Mouse (Mus musculus): ENCODE measurements at regions not wholly inside any gene's neighbourhood (a gene's known extent, or its start where the extent isn't known, plus 50 kb on each side); places are given as distances from the start of the nearest gene placed in this dataset.

DNA sequence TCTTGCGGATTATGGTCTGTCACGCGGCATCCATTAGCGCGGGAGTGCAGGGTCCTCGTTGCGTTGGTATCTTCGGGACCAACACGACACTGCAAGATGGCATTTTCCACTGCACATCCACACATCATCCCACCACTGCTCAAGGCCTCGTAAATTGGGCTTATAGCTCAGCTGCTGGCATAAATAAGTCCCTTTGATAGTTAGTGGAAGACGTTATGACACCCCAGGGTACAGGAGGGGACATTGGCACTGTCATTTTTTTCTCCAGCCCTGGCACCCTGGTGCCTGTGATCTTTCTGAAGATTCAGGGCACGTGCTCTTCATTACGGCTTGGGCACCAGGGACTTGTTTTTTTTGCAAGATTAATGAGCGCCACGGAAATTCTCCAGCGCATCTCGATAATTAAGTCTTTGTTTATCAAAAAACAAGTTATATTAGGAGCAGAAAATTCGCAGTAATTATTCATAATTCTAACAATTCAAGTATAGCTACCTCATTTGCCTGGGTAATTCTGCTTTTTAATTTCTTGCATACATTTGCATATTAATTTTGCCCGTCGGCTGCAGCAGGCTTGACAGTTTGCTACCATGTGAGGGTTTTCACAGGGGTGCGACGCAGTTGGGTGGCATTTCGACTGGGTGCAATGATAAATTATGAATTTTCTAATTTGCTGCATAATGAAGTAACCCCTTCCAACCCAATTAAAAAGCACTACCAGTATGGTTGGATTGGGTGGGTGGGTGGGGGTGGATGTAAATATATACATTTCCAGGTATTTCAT lies 119.1 kb downstream of the Vrk1 start:
- no peak for DNase-seq

DNA sequence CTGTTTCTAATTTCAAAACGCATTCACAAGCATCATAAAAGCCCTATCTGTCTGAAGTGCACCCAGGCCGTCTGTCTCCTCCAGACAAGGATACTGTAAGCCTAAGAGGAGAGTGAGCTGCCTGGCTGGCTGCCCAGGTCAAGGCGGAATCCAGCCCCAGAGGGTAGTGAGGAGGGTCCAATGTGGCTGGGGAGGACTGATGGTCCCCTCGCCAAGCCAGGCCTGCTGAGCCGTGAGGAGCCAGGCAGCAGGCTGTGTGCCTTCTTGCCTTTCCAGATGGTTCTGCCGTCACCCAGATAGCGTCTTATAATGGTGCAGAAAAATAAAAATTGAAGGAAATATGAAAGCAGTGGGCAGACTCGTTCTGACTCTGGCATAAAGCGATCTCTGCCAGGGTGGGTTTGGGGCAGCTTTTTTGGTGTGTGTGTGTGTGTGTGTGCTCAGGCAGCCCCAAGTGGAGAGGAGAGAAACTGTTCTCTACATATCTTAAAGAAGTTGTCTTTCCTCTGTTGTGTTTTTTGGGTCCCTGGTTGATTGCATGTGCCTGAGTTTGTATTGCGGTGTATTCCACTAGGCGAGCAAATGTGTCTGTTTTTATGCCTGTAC lies 120.1 kb downstream of the Vrk1 start:
- no peak for DNase-seq

DNA sequence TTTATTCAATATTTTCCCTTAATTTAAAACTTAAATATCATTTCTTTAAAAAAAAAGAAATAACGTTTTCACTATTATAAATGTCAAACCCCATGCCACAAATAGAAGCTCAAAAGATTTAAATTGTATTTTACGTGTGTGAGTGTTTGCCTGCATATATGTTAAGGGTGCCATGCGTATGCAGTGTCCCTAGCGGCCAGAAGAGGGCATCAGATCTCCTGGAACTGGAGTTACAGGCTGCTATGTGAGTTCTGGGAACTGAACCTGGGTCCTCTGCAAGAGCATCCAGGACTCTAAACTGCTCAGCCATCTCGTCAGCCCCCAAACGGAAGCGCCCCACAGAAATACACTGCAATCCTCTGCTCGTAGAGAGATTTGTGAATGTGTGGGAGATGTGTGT lies 122.7 kb downstream of the Vrk1 start:
- DNase-seq = no peak

DNA sequence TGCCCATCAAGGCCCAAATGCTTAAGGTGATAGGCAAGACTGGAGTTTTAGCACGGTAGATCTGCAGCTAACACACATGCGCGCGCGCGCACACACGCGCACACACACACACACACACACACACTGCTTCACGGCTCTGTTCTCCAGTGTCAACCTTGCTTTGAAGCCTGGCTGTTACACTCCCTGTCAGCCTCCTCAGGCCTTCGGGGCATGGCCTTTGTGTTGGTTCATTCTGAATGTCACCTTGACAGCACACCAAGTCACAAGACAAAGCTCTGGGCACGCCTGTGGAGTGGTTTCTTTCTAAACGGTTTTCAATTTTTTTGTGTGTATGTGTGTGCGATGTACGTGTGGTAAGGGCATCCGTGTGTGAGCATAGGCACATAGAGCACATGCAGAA lies 128.4 kb downstream of the Vrk1 start:
- no peak for DNase-seq

DNA sequence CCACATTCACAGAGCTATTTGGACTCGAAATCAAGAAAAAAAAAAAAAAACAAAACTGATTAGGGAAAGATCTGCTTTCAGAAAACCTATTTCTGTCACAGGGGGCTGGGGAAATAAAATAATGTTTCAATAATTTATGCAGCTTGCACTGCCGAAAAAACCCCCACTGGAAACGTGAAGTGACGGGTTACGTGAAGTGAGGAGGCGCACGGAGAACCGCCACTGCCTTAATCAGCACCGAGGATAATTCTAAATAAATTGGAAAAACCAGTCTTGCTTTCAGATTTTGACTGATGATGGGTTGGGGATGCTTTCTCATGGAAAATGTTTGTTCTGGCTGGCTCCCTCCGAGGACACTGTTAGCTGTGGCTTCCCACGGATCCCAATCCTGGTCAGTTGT lies 129.5 kb downstream of the Vrk1 start:
- no peak for DNase-seq

DNA sequence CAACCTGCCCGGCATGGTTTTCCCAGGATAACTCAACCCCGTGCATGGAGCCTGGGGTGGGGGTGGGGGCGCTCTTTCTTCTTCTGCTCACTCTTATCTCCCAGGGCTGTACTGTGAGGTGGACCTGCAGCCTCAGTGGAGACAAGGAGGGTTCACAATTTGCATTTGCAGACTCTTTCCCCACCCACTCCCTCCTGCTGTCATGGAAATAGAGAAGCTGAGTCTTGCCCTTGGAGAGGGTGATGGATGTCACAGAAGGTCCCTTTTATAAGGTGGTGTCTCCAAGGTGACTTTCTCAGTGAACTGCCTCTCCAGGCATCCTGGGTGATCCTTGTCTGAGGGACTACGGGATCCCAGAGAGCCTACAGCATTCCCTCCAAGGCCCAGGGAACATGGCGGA lies 129.9 kb downstream of the Vrk1 start:
- DNase-seq = no peak

DNA sequence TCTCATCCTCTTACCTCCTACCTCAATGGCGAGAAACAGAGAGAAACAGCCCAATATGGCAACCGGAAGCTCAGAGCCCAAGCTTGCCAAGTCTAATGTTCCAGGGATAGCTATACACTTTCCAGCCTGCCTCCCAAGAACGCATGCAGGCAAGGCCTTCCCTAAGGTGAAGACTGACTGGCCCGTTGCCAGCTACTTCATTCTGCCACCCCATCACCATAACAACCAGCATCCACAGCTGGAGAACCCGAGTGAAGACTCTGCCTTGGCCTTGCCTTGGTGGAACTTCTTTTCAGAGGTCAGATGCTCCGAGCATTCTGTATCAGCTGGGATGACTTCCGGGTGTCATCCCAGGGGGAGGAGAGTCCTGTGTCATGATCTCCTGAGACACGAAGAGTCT lies 130.6 kb downstream of the Vrk1 start:
- DNase-seq = no peak

DNA sequence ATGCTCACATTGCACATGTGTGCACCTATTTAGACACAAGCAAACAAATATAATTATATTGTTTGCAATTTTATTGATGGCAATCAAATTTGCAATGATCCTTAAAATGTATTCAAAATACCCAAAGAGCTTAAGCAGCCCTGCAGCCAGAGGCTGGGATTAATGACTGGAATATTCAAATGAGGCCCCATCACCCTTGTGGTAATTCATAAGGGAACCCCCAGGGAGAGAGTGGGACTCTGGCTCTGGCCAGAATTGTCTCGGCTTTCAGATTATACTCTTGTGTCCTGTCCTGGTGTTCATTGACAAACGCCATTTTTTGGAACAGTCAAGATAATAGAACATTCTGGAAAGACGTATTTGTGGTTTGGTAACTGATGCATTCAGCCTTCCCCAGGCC lies 133.5 kb downstream of the Vrk1 start:
- no peak for DNase-seq

DNA sequence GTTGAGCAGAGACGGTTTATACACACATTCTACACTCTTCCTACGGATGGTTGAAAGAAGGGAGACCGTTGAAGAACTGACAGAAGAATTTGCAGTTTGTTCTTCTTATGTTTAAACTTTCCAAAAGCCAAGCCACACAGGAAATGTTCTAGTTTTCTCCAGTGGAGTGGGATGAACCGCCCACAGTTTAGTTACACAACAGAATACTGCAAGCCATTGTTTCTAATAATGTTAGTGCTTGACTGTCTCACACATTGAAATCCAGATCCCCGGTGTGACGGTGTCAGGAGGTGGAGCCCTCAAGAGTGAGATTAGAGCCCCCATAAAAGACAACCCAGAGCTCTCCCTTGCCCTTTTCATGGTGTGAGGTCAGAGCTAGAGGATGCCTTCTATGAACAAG lies 146.8 kb downstream of the Vrk1 start:
- DNase-seq = no peak

DNA sequence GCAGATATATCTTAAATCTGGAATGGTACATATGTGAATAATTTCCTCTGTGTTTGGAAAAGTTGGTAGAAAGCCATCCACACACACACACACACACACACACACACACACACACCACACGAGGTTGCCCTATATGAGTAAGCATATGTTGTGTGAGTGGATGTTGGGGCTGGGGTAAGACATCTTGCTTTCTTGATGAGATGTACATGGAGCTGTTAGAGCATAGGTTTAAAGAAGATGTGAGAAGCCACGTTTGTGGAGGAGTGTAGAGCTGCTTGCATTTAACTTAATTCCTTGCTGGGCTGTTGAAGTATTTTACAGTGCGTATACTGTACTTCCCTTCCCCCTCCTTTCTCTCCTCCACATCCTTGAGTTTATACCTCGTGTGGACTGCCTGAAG lies 147.8 kb downstream of the Vrk1 start:
- no peak for DNase-seq

DNA sequence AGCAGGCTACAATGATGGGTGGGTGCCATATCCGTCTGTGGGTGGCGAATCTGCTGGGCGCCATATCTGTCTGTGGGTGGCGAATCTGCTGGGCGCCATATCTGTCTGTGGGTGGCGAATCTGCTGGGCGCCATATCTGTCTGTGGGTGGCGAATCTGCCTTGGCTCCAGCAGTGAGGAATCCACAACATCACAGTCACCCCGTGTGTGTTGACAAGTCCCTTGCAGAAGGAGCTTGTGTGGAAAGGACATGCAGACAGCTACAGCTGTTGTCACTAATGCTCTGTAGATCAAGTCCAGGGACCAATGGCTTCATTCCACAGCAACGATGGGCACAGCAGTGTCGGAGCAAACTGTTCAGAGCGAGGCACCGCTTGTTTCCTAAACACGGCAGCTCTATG lies 148.6 kb downstream of the Vrk1 start:
- no peak for DNase-seq

DNA sequence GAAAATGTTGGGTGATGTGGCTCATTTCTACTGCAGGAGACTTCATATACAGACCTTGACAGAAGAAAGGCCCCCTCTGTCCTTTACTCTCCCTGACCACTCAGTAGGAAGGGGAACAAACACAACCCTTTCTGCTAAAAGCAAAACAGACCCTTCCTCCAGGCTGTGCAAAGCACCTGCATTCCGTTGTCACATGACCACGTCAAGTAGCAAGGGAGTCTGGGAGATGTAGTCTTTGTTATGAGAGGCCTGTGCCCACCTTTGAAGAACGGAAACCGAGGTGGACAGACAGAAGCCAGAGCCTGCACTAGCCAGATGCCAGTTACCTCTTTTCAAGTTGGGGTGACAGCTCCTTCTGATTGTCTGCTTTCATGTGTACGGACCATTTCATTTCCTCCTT lies 161.3 kb downstream of the Vrk1 start:
- DNase-seq = no peak

DNA sequence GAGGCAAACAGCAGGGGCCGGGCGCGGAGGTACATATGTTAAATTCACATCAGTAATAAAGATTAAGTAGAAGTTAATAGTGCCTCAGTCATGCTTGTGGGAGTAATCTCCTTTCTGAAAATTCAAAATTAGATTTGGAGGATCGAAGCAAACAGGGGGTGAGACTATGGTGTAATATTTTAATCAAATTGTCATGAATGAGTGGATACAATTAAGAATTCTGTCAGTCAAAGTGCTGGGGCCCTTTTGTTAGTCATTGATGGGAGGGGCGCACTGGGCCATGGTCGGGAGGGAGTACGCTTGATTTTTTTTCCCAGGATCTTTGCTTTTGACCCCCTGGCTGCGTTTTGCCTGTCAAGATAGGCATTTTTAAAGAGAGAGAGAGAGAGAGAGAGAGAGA lies 163.2 kb downstream of the Vrk1 start:
- no peak for DNase-seq

DNA sequence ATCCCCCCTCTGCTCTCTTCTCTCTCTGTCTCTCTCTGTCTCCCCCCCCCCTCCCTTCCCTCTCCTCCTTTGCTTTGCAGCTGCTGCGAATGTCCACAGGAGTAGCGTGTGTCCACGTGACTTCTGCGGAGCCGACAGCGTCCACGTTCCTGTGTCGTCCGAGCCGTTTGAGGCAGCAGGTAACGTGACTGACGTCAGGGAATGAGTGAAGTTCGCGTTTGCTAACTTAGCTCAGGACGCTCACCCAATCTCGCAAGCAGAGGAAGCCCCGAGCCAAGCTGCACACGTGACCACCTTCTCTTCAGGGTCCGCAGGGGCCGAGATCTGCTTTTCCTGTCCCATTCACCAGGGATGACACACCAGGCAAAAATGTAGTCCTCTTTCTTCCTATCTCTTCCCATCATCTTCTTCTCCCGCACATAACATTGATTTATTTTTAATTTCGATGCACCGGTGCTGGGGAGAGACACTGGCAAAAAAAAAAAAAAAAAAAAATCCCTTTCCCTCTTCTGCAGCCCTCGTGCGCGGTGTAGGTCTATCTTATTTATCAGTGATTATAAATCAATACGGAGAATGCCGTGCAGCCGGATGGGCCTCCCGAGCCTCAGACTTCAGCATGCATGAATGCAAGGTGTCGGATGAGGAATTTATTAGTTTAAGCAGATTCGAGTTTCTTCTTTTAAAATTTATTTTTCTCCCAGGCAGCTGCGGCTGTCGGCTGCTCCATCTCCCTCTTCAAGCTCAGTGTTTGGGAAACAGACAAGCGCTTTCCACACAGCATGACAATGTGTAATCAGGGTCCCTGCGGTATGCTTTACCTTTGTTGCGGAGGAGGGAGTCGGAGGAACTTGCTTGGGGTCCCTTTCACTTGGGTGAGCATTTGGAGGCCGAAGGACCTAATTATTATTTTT lies 164.3 kb downstream of the Vrk1 start:
- DNase-seq = no peak

DNA sequence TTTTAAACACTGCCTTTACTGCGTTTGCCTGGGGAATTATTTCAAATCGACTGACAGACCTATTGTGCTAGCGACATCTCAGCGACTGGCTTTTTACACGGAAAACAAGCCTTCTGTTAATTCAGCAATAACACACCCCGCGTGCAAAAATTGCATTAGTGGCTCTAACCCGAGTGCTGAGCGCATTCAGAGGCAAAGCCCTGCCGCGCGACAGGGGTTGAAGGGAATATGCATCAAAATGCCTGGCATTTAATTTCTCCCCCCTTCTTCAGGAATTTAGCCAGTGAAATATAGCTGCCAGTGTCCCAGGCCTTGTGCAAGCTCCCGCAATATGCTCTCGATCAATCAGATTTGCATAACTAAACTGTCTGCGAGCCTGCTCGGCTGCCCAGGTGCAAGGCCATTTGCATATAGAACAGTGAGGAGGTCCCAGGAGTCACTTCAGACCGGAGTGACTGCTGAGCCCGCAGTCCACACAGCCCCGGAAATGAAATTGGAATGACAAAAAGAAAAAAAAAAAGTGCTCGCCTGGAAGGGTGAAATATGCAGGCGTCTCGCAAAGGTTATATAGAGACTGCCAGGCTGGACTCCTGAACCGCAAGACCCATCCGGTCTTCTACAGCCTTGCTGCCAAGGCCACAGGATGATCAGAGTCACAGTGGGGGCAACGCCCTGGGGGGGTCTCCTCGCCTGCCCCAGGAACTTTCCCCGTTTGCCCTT lies 165.1 kb downstream of the Vrk1 start:
- DNase-seq = no peak

DNA sequence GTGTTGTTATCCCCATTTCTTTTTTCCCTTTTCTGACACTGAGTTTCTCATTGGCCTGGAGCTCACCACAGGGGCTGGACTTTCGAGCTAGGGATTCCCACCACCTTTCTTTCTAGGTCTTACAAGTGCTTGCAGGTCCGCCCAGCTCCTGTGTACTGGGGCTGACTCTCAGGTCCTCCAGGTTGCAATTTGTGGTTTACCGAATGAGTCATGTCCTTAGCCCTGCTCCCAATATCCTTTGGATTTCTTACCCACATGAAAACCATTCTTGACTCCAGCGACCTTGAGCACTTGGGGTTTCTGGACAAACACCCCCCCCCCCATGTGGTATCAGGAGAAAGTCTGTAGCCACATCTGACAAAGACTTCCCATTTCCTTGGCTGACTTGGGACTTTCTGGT lies 167.3 kb downstream of the Vrk1 start:
- no peak for DNase-seq

DNA sequence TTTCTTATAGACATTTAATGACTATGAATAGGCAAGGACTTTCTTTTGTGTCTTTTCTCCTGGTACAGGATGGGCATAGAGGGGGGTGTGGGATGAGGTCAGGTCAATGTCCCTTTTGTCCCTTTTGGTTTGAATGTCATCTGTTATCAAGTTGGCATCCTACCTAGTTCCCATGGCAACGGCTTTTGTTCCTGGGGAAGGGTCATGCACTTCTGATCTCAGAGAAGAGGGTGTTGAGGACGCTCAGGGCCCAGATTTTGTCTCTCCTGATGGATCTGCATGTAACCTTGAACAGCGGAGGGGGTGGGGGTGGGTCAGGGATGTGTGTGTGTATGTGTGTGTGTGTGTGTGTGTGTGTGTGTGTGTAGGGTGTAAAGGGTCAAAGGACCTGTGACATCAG lies 167.8 kb downstream of the Vrk1 start:
- no peak for DNase-seq

DNA sequence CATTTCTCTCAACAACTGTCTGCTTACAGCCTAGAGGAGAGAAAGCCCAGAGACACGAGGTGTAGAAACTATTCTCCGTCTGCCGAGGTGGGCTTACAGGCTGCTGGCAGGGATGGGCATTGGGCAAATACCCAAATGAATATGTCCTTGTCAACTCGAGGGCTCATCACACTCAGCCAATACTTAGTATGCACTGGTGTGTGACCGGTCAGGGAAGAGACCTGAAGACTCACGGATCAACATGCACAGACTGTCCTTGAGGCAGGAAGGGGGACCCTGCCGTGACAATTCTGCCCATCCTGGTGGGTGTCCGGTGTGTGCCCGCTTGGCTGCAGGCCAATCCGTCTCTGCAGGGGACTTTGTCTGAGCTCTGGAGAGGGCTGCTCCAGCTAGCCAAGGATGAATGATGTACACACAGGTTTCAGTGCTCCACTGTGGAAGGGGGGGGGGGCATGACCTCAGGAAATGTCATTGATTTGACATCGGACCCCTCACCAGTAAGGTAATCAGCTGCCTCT lies 168.7 kb downstream of the Vrk1 start:
- DNase-seq = no peak

DNA sequence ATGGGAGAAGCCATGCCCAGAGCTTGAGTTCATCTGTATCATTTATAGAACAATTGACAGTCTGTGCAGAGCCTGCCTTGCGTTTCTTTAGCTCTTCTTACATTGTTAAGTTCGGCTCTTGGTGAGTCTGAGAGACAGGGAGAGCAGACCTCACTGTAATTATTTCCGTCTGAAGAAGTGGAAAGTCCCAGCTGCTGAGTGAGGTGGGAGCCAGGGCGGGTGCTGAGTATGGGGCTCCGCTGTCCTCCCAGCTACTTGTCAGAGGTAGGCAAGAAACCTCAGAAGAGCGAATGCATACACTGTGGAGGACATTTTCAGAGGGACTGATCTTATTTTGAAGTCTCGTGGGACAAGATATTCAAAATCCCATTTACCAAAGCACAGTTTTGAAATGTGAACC lies 172.9 kb downstream of the Vrk1 start:
- no peak for DNase-seq

DNA sequence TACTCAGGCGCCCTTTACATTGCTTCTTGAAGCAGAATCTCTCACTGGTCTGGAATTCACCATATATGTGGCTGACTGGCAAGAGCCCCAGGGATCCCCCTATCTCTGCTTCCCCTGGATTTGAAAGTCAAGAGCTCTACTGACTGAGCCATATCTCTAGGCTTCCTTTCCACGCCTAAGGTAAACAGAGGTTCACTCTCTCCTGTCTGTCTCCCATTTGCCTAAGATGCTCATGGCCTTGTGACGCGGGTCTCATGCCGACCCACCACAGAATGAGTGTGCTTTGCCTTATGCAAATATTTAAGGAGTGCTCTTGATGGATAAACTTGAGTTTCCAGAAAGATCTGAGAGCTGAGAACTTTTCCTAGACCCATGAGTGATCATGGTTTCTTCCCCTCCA lies 173.9 kb downstream of the Vrk1 start:
- no peak for DNase-seq

DNA sequence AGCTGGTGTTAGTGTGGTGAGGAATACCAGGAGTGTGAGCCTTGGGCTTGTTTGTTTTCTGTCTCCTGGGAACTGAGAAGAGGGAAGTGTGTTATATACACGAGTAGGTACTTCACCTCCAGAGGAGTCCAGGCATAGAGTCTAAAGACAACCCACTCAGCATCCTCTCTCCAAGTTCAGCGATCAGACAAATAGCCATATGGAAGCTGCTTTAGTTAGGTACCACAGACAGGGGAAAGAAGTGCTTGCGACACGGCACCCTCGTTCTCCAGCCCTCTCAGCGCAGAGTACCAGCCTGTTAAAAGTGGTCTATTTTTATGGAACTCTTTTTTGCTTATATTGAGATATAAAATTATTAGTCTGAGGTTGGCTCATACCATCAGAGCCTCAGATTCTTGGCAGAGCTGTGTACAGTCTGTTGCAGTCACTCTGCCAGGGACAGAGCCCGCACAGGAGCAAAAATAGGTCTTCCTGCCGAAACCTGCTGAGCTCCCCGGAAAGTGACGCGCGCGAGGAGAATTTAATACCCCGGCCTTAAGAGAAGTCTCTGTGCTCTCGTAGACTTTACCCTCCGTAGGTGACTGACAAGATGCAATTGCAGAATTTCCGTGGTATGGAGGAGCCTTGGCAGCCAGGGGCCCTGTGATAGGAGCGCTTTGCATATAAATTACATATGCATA lies 175.5 kb downstream of the Vrk1 start:
- DNase-seq = no peak

DNA sequence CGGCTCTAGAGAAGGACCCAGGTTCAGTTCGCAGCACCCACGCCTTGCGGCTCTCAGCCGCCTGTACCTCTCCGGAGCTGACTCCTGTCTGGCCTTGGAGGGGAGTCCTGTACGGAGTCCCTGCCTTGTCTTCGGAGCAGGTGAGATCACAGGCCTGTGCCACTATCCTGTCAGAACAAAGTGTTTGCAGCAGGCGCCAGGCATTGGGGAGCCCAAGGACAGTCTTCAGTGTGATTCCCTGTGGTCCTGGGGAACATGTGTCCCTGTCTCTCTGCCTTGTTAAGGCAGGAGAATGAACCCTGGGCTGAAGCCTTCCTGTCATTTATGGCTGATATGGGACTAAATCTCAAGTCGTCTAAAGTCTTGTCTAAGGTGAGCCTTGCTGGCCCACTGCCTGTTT lies 176.5 kb downstream of the Vrk1 start:
- no peak for DNase-seq

Measured in gastrocnemius, postnatal 10 days (tissue).